Mouse (Mus musculus): ENCODE data around the gene Zfp949.
"Not testable (repeated sequence)": the region's sequence is repeated elsewhere in the genome, so short reads cannot be mapped to it uniquely, and the experiment has no call there.

DNA sequence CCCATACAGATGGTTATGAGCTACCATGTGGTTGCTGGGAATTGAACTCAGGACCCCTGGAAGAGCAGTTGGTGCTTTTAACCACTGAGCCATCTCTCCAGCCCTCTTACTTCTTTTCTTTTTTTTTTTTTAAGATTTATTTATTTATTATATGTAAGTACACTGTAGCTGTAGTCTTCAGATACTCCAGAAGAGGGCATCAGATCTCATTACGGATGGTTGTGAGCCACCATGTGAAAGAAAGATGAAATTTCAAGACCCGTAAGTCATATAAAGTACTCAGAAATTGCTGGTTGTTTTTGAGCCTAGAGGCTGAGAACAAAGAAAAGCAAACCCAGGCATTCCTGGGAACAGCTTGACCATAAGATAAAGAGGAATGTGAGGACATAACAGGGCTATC is 13.7 kb downstream of the Zfp949 start:
- TF ChIP-seq CTCF (IDR thresholded peaks at IDR 0.05; ENCODE audit: control insufficient read depth, insufficient read depth, insufficient read length); USF1 (IDR thresholded peaks at IDR 0.05; ENCODE audit: low read depth): not testable (repeated sequence)
